Mouse (Mus musculus): ENCODE measurements around the gene Ldlr.

GRCm38 (mm10) chr9:21726218-21726975 lies 3.1 kb downstream of the Ldlr start:
- no peak for TF ChIP-seq CTCF (conservative IDR thresholded peaks at IDR 0.05; ENCODE audit: low read length)
- no peak for TF ChIP-seq NANOG (IDR thresholded peaks at IDR 0.05; ENCODE audit: borderline replicate concordance, low read length)

Measured in E14TG2a.4 (cell line).